Mouse (Mus musculus): ENCODE results near the gene Faf1.
"Not testable (repeated sequence)": the region's sequence is repeated elsewhere in the genome, so short reads cannot be mapped to it uniquely, and the experiment has no call there.

Gene Faf1

GRCm38 (mm10) chr4:109665982-109666460 is 10.4 kb upstream of the Faf1 start:
- peak; percentile 80 for DNase-seq

DNA sequence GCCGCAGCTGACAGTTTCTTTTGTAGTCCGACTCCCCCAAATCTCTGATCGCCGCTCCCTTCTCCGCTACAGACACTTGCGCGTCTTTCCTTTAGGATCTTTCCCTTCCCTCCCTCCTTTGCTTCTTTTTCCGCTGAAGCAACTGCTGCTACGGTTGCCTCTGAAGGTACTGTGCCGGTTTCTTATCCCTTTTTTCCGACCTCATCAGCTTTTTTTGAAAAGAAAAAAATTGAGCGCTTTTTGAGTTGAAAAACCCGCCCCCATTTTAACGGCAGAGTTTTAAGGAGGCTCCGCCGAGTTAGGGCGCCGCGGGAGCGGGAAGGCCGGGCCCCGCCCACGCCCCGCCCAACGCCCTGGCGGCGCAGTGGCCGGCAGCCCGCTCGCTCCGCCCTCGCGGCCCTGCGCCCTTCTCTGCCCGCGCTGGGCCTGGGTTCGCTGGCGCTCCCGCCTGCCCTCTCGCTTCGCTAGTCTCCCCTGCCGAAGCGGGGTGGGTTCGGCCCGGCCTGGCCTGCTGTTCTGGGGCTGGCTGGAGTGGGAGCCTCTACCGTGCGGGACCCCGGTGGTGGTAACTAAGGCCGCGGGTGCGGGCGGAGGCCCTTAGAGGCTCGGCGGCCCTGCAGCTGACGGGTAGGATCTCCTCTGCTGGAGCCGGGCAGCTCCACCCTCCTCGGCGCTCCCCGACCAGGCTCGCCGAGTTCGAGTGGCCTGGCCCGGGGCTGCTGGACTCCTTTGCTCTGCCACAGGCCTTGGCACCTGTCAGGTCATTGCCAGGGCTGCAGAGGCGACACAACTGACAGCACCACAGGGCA is 9.7 kb upstream of the Faf1 start, which contains the start of gene Cdkn2c:
Gene Cdkn2c (minus strand): TSS at position 729 of the 809 bp plus-strand sequence.
- DNase-seq = peak; percentile 87

DNA sequence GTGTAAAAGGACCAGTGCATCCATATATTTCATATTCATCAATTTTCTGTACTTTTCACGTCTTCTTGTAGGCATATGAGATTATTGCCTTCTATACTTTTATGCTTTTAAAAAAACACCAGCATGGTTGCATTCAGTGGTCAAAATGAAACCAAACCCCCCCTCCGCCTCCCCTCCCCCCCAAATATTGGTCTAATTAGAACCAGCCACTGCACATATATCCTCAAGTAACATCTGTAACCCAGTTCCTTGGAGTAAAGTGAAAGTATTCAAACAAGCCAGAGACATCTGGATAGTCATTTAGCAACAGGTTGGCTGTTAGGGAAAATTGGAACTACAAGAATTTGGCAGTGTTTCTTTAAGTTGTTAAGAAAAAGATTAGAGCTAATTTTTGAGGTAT is 8.9 kb upstream of the Faf1 start:
- DNase-seq = no peak

DNA sequence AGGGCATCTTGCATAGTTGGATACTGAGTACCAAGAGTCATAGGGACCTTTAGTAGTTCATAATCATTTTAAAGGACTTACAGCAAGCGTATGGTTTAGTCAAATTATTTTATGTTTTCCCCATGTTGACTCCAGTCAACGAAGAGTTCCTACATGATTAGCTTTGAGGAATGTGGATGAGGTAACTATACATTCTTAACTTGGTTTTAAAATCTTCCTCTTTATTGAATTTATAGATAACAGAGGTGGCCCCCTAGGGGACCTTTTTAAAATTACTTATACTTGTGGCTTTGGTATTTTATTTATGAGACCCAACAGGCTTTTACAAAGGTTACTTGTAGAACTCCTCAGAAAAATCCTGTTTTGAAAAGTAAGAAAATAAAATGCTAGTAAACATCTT is 6.2 kb upstream of the Faf1 start:
- no peak for DNase-seq

DNA sequence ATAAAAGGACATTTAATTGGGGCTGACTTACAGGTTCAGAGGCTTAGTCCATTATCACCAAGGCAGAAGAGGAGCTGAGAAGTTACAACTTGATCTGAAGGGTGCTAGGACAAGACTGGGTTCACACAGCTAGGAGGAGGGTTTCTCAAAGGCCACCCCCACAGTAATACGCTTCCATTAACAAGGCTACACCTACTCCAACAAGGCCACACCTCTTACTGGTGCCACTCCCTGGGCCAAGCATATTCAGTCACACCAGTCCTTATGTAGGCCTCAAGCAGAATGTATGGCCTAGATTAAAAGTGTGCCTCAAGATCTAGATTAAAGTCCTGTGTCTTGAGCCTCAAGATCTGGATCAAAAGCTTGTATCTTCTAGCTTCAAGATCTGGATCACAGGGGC is 4.4 kb upstream of the Faf1 start:
- DNase-seq = no peak

GRCm38 (mm10) chr4:109674097-109674496 is 2.3 kb upstream of the Faf1 start:
- no peak for DNase-seq

GRCm38 (mm10) chr4:109677221-109677620 is 833 bp downstream of the Faf1 start:
- DNase-seq = peak; percentile 20

DNA sequence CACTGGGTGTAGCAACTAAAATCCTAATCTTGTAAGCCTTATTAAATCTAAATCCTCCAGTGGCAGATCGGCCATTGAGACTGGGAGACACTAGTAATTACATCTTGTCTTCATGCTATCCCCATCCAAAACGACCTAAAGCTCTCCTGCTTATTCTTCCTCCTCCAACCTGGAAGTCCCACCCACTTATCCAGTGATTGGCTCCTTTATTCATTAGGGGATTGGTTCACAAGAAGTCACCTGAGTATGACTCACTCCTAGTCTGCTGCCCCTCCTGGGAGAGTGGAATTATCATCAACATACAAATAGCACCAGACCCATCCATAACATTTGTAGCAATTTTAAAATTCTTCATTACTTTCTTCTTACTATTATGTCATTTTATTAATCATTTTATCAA is 7.2 kb downstream of the Faf1 start:
- DNase-seq = no peak

- DNase-seq = no peak
These were observed 16.3 kb downstream of the Faf1 start for GRCm38 (mm10) chr4:109692674-109693073.

DNA sequence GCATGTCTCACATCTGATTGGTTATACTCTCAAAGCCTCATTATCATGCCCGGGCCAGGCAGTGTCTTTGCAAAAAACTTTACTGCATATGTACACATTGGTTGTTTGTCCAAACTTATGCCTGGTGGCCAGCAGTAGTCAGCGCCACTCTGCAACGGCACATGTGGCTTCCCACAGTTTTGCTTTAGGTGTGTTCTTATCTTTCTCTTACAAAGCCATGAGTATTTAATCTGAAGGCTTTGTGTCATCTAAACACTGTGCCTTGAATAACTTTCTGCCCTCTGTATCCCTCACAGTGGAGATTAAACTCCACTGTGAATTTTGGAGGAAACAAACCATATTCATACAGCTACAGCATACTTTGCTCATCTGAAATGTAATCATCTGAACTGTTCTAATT is 24.3 kb downstream of the Faf1 start:
- not testable (repeated sequence) for DNase-seq

DNA sequence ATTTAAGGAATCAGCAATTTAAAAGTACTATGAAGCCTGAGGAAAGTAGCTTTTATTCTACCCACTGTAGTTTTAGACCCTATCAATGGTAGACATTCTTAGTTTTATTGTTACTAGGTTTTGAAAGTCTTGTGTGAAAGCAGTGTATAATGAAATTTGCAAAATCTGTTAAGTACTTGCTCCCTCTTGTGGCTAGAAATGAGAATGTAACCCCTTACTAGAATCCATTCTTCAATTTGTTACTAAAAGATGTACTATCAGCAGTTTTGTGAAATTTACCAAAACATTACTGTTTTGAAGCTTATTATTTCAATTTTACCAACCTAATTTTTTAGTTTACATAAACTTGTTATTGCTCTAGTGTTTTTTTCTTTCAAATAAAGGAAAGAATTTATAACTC is 27.2 kb downstream of the Faf1 start:
- no peak for DNase-seq

DNA sequence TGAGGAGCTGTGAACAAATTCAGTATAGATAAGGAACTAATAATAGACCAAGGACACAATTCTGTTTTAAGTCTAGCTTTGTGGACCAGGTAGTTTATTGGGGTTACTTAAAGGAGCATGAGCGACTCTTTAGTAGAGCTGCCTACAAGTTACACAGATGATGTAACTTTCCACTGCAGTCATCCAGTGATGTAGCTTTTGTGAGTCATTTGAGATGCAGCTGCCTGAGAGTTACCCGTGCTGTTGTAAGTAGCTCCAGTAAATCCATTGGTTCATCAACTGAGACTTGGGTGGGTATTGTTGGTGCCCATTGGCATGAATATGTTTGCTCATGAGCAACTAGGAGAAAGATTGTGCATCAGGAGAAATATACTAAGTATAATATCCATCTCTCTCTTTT is 29.0 kb downstream of the Faf1 start:
- DNase-seq = no peak

DNA sequence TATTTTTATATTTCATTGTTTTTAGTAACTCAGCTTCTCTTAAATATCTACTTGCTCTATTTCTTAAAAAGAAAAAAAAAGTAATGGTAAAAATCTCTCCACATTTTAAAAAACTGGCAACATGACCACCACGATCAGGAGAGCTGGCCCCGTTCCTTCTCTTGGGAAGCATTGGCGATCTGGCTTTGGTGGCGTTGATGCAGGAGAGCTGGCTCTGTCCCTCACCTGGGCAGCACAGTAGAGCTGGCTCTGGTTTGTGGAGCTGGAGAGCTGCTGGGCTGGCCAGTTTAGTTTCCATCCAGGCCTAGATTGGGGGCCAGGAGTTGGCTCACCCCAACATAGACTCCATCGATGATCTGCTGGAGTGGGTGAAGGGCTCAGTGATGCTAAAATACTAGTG is 42.9 kb downstream of the Faf1 start:
- peak; percentile 30 for DNase-seq

GRCm38 (mm10) chr4:109729281-109729680 is 52.9 kb downstream of the Faf1 start:
- DNase-seq = no peak

GRCm38 (mm10) chr4:109735754-109736153 is 59.4 kb downstream of the Faf1 start:
- DNase-seq = peak; percentile 66

DNA sequence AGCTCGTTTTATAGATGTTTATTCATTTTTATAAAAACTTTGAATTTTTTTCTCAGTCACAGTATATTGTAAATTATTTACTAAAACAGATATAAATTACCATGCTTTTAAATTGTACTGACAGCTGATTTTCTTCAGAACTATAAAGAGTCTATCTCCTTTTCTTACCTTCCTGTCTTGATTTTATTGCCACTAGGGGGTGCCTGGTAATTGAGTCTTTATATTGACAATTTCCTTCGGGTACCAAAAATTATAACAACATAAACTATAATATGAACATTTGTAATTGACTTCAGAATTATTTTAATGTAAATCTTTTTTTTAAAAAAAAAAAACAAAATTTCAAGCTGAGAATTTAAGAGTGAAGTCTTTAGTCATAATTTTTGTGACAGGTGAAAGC is 67.6 kb downstream of the Faf1 start:
- no peak for DNase-seq

DNA sequence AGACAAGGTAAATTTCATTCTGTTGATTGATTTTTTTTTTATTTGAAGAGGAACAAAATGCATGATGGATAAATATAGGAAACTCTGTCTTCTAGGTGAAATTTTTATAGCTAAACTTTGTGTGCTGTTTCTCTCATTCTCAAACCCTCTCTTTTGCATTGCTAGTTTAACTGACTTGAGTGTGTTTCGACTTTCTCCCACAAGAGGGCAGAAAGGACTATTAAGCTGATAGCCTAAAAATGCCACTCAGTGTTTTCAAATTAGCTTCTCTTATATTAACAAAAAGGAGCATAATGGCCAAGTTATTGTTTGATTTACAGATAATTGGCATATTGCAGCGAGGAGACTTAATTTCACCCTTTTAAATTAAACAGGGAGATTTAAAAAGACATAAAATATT is 82.6 kb downstream of the Faf1 start:
- DNase-seq = no peak

DNA sequence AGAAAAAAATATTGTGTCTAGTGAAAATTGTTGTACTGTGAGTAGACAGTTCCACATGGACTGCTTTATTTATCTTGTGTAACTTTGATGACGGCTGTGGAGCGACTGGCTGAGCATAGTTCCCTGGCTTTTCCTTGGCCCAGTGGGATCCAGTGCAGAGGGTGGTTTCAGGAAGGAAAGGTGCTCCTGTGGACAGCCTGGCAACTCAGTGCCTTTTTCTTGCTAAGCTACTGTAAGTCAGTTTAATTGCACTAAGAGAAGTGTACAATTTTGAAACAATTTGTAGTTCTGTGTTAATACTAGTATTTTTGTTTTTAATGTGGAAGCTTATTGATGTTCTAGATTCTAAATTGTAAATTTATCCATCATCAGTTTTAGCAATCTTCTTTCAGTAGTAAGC is 83.5 kb downstream of the Faf1 start:
- no peak for DNase-seq

- DNase-seq = no peak
These were observed 84.1 kb downstream of the Faf1 start for GRCm38 (mm10) chr4:109760501-109760900.

GRCm38 (mm10) chr4:109762768-109763501 is 86.5 kb downstream of the Faf1 start:
- DNase-seq = no peak

DNA sequence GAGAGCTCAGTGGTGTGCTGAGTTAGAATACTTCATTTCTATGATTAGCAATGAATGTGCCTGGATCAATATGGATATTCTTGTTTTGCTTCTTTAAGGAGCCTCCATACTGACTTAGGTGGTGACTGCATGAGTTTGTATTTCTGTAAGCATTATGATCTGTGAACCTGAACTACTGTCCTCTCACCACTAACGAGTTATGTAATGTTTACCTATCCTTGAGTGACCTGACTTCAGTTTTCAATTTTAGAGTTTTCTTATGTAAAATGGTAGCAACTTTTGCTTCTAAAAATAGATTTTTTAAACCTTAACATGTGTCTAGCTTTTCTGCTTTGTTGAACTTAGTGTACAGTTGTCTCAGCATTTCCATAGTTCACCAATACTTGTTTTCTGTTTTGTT is 92.7 kb downstream of the Faf1 start:
- no peak for DNase-seq

GRCm38 (mm10) chr4:109782577-109783114 is 106.3 kb downstream of the Faf1 start:
- DNase-seq = no peak

GRCm38 (mm10) chr4:109789347-109790001 is 113.1 kb downstream of the Faf1 start:
- no peak for DNase-seq
